ENCODE assay signal across 21 mouse cellular contexts in genomic region chr19:44515769-44516168, GRCm38 (mm10). TPM values are rescaled to one million over a fixed set of nuclear protein-coding genes. Genes with fewer than 3 reads are reported as not detected.
DNase-seq lines count a peak whose midpoint lies in the region; ATAC-seq and TF ChIP-seq lines count a peak whose summit lies in the region.
"Had no signal": no experiment of that assay in that cellular context is flagged by ENCODE, and none has a peak within 500 bp of the region (broad histone marks: within the 10 kb centered on the region; RNA-seq: fewer than 3 reads in every experiment).

No protein-coding gene starts in this region.

- peaks cover 22% of the 10 kb centered on the region for H3K27me3 ChIP-seq in kidney, embryonic 16.5 days (ENCODE audit: insufficient read depth, low read length)
- H3K27me3 ChIP-seq in kidney, adult 2 months (replicated peaks; ENCODE audit: control insufficient read depth, insufficient read depth, low read length): no peaks in the 10 kb centered on the region
- peaks cover 100% of the 10 kb centered on the region for H3K27me3 ChIP-seq in midbrain, embryonic 12.5 days
- H3K27me3 ChIP-seq in midbrain, postnatal 0 days (ENCODE audit: insufficient read depth, low read length): peaks cover 95% of the 10 kb centered on the region

- no peak for TF ChIP-seq CTCF in kidney, adult 2 months (conservative IDR thresholded peaks at IDR 0.05; ENCODE audit: insufficient read depth, insufficient read length, low read depth, low read length)
- TF ChIP-seq CTCF in midbrain, postnatal 0 days (IDR thresholded peaks at IDR 0.05): no peak

- H3K4me1 ChIP-seq in kidney, embryonic 16.5 days (ENCODE audit: insufficient read depth, low read length): peaks cover 82% of the 10 kb centered on the region
- H3K4me1 ChIP-seq in kidney, adult 2 months (ENCODE audit: control insufficient read depth, insufficient read depth, low read length): no peaks in the 10 kb centered on the region; the same call in 1 of the 2 replicates
- H3K4me1 ChIP-seq in midbrain, embryonic 12.5 days: peaks cover 65% of the 10 kb centered on the region
- H3K4me1 ChIP-seq in midbrain, postnatal 0 days (ENCODE audit: insufficient read depth, low read length): no peaks in the 10 kb centered on the region

- peak; percentile 92 for DNase-seq in heart, adult 11 months
- no peak for DNase-seq in heart, postnatal 10 days
- no peak for DNase-seq in kidney, adult 2 months
- no peak for DNase-seq in midbrain, postnatal 0 days (ENCODE audit: low spot score)
- DNase-seq: adrenal gland, adult 2 months; adrenal gland, postnatal 25 days; cerebellum, adult 18-20 months; cerebellum, adult 9-11 months; cerebellum, postnatal 36 days; gastrocnemius, adult 2 months; gastrocnemius, postnatal 25 days; heart, postnatal 4 days had no signal

- H3K9ac ChIP-seq in kidney, embryonic 16.5 days (replicated peaks; ENCODE audit: low read length): no peak overlapping the region
- H3K9ac ChIP-seq in midbrain, embryonic 12.5 days (replicated peaks): no peak overlapping the region
- no peak overlapping the region for H3K9ac ChIP-seq in midbrain, postnatal 0 days (replicated peaks; ENCODE audit: low read length, poor library complexity, severe bottlenecking)
- H3K9ac ChIP-seq: embryonic facial prominence, embryonic 13.5 days; heart, embryonic 13.5 days had no signal

- intact Hi-C loops in heart, postnatal 10 days (cut with DNase I): no loop called here

- H3K4me3 ChIP-seq in kidney, embryonic 16.5 days (ENCODE audit: low read length): no peak overlapping the region
- H3K4me3 ChIP-seq in kidney, adult 2 months (ENCODE audit: insufficient read depth, low read depth, low read length): no peak overlapping the region
- H3K4me3 ChIP-seq in midbrain, embryonic 12.5 days: no peak overlapping the region
- H3K4me3 ChIP-seq in midbrain, postnatal 0 days (ENCODE audit: low read depth, low read length): no peak overlapping the region
- H3K4me3 ChIP-seq: embryonic facial prominence, embryonic 13.5 days; gastrocnemius, adult 2 months; heart, embryonic 13.5 days had no signal

- no peak for ATAC-seq in kidney, embryonic 16.5 days (ENCODE audit: low FRiP score, low TSS enrichment)
- no peak for ATAC-seq in midbrain, embryonic 12.5 days (ENCODE audit: low FRiP score, low read depth)
- no peak for ATAC-seq in midbrain, postnatal 0 days (ENCODE audit: low FRiP score)
- ATAC-seq: inflammation-experienced regulatory T-cells, adult 6 months had no signal

- TF ChIP-seq POLR2A in kidney, adult 2 months (IDR thresholded peaks at IDR 0.05; ENCODE audit: low read depth, low read length): no peak

- WGBS in kidney, embryonic 16.5 days: 24% methylated on average over 6 of the region's 6 CpGs
- WGBS in kidney, adult 2 months: 55% methylated on average over 6 of the region's 6 CpGs
- 27% methylated on average over 6 of the region's 6 CpGs for WGBS in midbrain, embryonic 12.5 days
- 35% methylated on average over 6 of the region's 6 CpGs for WGBS in midbrain, postnatal 0 days

- H3K36me3 ChIP-seq in kidney, embryonic 16.5 days (ENCODE audit: insufficient read depth, low read length): no peaks in the 10 kb centered on the region
- H3K36me3 ChIP-seq in kidney, adult 2 months (ENCODE audit: control insufficient read depth, insufficient read depth, low read length): no peaks in the 10 kb centered on the region
- no peaks in the 10 kb centered on the region for H3K36me3 ChIP-seq in midbrain, embryonic 12.5 days
- H3K36me3 ChIP-seq in midbrain, postnatal 0 days (ENCODE audit: insufficient read depth, low read length): no peaks in the 10 kb centered on the region
- H3K36me3 ChIP-seq: embryonic facial prominence, embryonic 13.5 days; heart, embryonic 13.5 days had no signal

- peak overlapping the region; percentile 1; the same call in 1 of the 2 replicates for H3K27ac ChIP-seq in kidney, embryonic 16.5 days (ENCODE audit: low read length)
- H3K27ac ChIP-seq in kidney, adult 2 months (ENCODE audit: insufficient read depth, low read depth, low read length): no peak overlapping the region
- H3K27ac ChIP-seq in midbrain, embryonic 12.5 days (replicated peaks): peak overlapping the region; percentile 58
- no peak overlapping the region for H3K27ac ChIP-seq in midbrain, postnatal 0 days (ENCODE audit: low read depth, low read length)
- H3K27ac ChIP-seq: embryonic facial prominence, embryonic 13.5 days; gastrocnemius, adult 2 months; heart, embryonic 13.5 days had no signal

- no peaks in the 10 kb centered on the region for H3K9me3 ChIP-seq in kidney, embryonic 16.5 days (ENCODE audit: low read length)
- no peaks in the 10 kb centered on the region for H3K9me3 ChIP-seq in midbrain, embryonic 12.5 days
- H3K9me3 ChIP-seq in midbrain, postnatal 0 days (ENCODE audit: low read length): no peaks in the 10 kb centered on the region
- H3K9me3 ChIP-seq: embryonic facial prominence, embryonic 13.5 days; heart, embryonic 13.5 days had no signal

- H3K4me2 ChIP-seq in kidney, embryonic 16.5 days (replicated peaks; ENCODE audit: low read depth, low read length): no peak overlapping the region
- no peak overlapping the region for H3K4me2 ChIP-seq in midbrain, embryonic 12.5 days (replicated peaks)
- H3K4me2 ChIP-seq in midbrain, postnatal 0 days (ENCODE audit: low read depth, low read length, poor library complexity, severe bottlenecking): no peak overlapping the region
- H3K4me2 ChIP-seq: embryonic facial prominence, embryonic 13.5 days; heart, embryonic 13.5 days had no signal

RNA-seq across cellular contexts. Expression of gene Wnt8b, which starts 22.5 kb away (rescaled TPM):
- total RNA-seq in heart, postnatal 10 days (2021): not detected
- polyA plus RNA-seq in kidney, embryonic 16.5 days (2015; fragmentation: Nextera tagmentation; extraction: Ambion mirVana): 2.6 and 2.8 TPM in 2 replicates
- polyA plus RNA-seq in kidney, adult 2 months (2012; rRNA removed): 0.11 and 0.14 TPM in 2 replicates
- 11.3 and 11.6 TPM in 2 replicates for polyA plus RNA-seq in midbrain, embryonic 12.5 days (2016; fragmentation: Nextera tagmentation; extraction: Ambion mirVana)
- 0.05 TPM in 1 of 2 replicates, not detected in the other for total RNA-seq in midbrain, postnatal 0 days (2014; rRNA removed)
- polyA plus RNA-seq in midbrain, postnatal 0 days (2015; fragmentation: Nextera tagmentation; extraction: Ambion mirVana): 0.44 and 1.0 TPM in 2 replicates
- total RNA-seq: gastrocnemius, adult 2 months; gastrocnemius, postnatal 25 days; granulocyte monocyte progenitor cell, adult 5-6 weeks; heart, postnatal 4 days had no signal
- polyA plus RNA-seq: heart, embryonic 13.5 days; heart, postnatal 0 days; inflammation-experienced regulatory T-cells, adult 6 months had no signal

RNA-seq across cellular contexts. Expression of gene Sec31b, which starts 29.9 kb away (rescaled TPM):
- total RNA-seq in heart, postnatal 10 days (2021): 1 to 10 TPM; 4.5 to 4.7 TPM
- 1.3 and 1.9 TPM in 2 replicates for polyA plus RNA-seq in kidney, embryonic 16.5 days (2015; fragmentation: Nextera tagmentation; extraction: Ambion mirVana)
- polyA plus RNA-seq in kidney, adult 2 months (2012; rRNA removed): 5.3 and 6.8 TPM in 2 replicates
- 0.47 and 0.54 TPM in 2 replicates for polyA plus RNA-seq in midbrain, embryonic 12.5 days (2016; fragmentation: Nextera tagmentation; extraction: Ambion mirVana)
- 0.11 and 0.38 TPM in 2 replicates for total RNA-seq in midbrain, postnatal 0 days (2014; rRNA removed)
- 0.13 and 0.26 TPM in 2 replicates for polyA plus RNA-seq in midbrain, postnatal 0 days (2015; fragmentation: Nextera tagmentation; extraction: Ambion mirVana)

RNA-seq across cellular contexts. Expression of gene Gm20538, which starts 36.9 kb away (rescaled TPM):
- total RNA-seq in heart, postnatal 10 days (2021): not detected
- polyA plus RNA-seq in kidney, embryonic 16.5 days (2015; fragmentation: Nextera tagmentation; extraction: Ambion mirVana): 1.2 TPM in 1 of 2 replicates, not detected in the other
- polyA plus RNA-seq in kidney, adult 2 months (2012; rRNA removed): not detected in 2 replicates
- not detected in 2 replicates for polyA plus RNA-seq in midbrain, embryonic 12.5 days (2016; fragmentation: Nextera tagmentation; extraction: Ambion mirVana)
- total RNA-seq in midbrain, postnatal 0 days (2014; rRNA removed): not detected in 2 replicates
- polyA plus RNA-seq in midbrain, postnatal 0 days (2015; fragmentation: Nextera tagmentation; extraction: Ambion mirVana): not detected in 2 replicates
- total RNA-seq: adrenal gland, adult 2 months; adrenal gland, postnatal 25 days; ES-E14; gastrocnemius, adult 2 months; gastrocnemius, postnatal 25 days; granulocyte monocyte progenitor cell, adult 5-6 weeks; heart, postnatal 4 days had no signal
- polyA plus RNA-seq: adrenal gland, adult 2 months; embryonic facial prominence, embryonic 13.5 days; heart, embryonic 13.5 days; heart, postnatal 0 days; hindbrain, embryonic 16.5 days; inflammation-experienced regulatory T-cells, adult 6 months had no signal

RNA-seq across cellular contexts. Expression of gene Ndufb8, which starts 39.5 kb away (rescaled TPM):
- 1,000 to 10,000 TPM; 1,469 to 1,488 TPM for total RNA-seq in heart, postnatal 10 days (2021)
- 632 and 676 TPM in 2 replicates for polyA plus RNA-seq in kidney, embryonic 16.5 days (2015; fragmentation: Nextera tagmentation; extraction: Ambion mirVana)
- 1,573 and 1,885 TPM in 2 replicates for polyA plus RNA-seq in kidney, adult 2 months (2012; rRNA removed)
- polyA plus RNA-seq in midbrain, embryonic 12.5 days (2016; fragmentation: Nextera tagmentation; extraction: Ambion mirVana): 436 and 439 TPM in 2 replicates
- 387 and 560 TPM in 2 replicates for total RNA-seq in midbrain, postnatal 0 days (2014; rRNA removed)
- 841 and 914 TPM in 2 replicates for polyA plus RNA-seq in midbrain, postnatal 0 days (2015; fragmentation: Nextera tagmentation; extraction: Ambion mirVana)

RNA-seq across cellular contexts. Expression of gene Hif1an, which starts 46.9 kb away (rescaled TPM):
- 10 to 100 TPM; 45.6 to 54.0 TPM for total RNA-seq in heart, postnatal 10 days (2021)
- polyA plus RNA-seq in kidney, embryonic 16.5 days (2015; fragmentation: Nextera tagmentation; extraction: Ambion mirVana): 32.8 and 34.2 TPM in 2 replicates
- polyA plus RNA-seq in kidney, adult 2 months (2012; rRNA removed): 16.4 and 17.0 TPM in 2 replicates
- polyA plus RNA-seq in midbrain, embryonic 12.5 days (2016; fragmentation: Nextera tagmentation; extraction: Ambion mirVana): 43.5 and 45.6 TPM in 2 replicates
- 9.3 and 12.2 TPM in 2 replicates for total RNA-seq in midbrain, postnatal 0 days (2014; rRNA removed)
- 15.8 and 18.1 TPM in 2 replicates for polyA plus RNA-seq in midbrain, postnatal 0 days (2015; fragmentation: Nextera tagmentation; extraction: Ambion mirVana)

Comparison
In these comparisons a context has a peak if more than half of its experiments do, and no peak if none do; other contexts are left out.
1. H3K27ac ChIP-seq: peak in kidney, embryonic 16.5 days (single experiment) and midbrain, embryonic 12.5 days (single experiment); none in kidney, adult 2 months (single experiment) and midbrain, postnatal 0 days (single experiment).